Mouse (Mus musculus): ENCODE measurements at regions not wholly inside any gene's neighbourhood (a gene's known extent, or its start where the extent isn't known, plus 50 kb on each side); places are given as distances from the start of the nearest gene placed in this dataset.

- no peak overlapping the region for H3K27ac ChIP-seq
- H3K9ac ChIP-seq, result no peak overlapping the region
- 88% methylated on average over 4 of the region's 4 CpGs for WGBS
- H3K4me3 ChIP-seq, result no peak overlapping the region
- no peaks in the 10 kb centered on the region for H3K36me3 ChIP-seq (replicated peaks)
- no peaks in the 10 kb centered on the region for H3K9me3 ChIP-seq
- no peak overlapping the region for H3K4me2 ChIP-seq
- H3K4me1 ChIP-seq, result peaks cover 19% of the 10 kb centered on the region
- no peaks in the 10 kb centered on the region for H3K27me3 ChIP-seq (replicated peaks)
- ATAC-seq (replicated peaks), result no peak
Observed at GRCm38 (mm10) chr15:72207589-72207988, 1626.8 kb upstream of the Gm6569 start.

GRCm38 (mm10) chr15:72208076-72208475, 1626.3 kb upstream of the Gm6569 start:
- no peak for ATAC-seq (replicated peaks)

GRCm38 (mm10) chr15:72208973-72209372, 1625.4 kb upstream of the Gm6569 start:
- Histone ChIP-seq H3K36me3 (replicated peaks) (no peaks in the 10 kb centered on the region), H3K27me3 (replicated peaks) (no peaks in the 10 kb centered on the region), H3K4me1 (peaks cover 19% of the 10 kb centered on the region), H3K9me3 (no peaks in the 10 kb centered on the region), H3K27ac (no peak overlapping the region), H3K4me3 (no peak overlapping the region), H3K4me2 (no peak overlapping the region), H3K9ac (no peak overlapping the region)
- ATAC-seq (replicated peaks), result no peak
- 90% methylated on average over 7 of the region's 7 CpGs for WGBS

More at GRCm38 (mm10) chr15:72208076-72208475, 1626.3 kb upstream of the Gm6569 start:
- Histone ChIP-seq H3K9ac (no peak overlapping the region), H3K4me2 (no peak overlapping the region), H3K9me3 (no peaks in the 10 kb centered on the region), H3K36me3 (replicated peaks) (no peaks in the 10 kb centered on the region), H3K4me3 (no peak overlapping the region), H3K27ac (no peak overlapping the region), H3K4me1 (peaks cover 19% of the 10 kb centered on the region), H3K27me3 (replicated peaks) (no peaks in the 10 kb centered on the region)
- 73% methylated on average over 4 of the region's 4 CpGs for WGBS

- ATAC-seq (replicated peaks), result no peak
- H3K4me1 ChIP-seq, result no peaks in the 10 kb centered on the region
- no peaks in the 10 kb centered on the region for H3K27me3 ChIP-seq (replicated peaks)
- no peak overlapping the region for H3K4me3 ChIP-seq
- H3K27ac ChIP-seq, result no peak overlapping the region
- H3K9ac ChIP-seq, result no peak overlapping the region
- no peak overlapping the region for H3K4me2 ChIP-seq
- no peaks in the 10 kb centered on the region for H3K9me3 ChIP-seq
- no peaks in the 10 kb centered on the region for H3K36me3 ChIP-seq (replicated peaks)
- WGBS, result 78% methylated on average over 5 of the region's 5 CpGs
Observed at GRCm38 (mm10) chr15:72217731-72218130, 1616.6 kb upstream of the Gm6569 start.

- Histone ChIP-seq H3K27me3 (replicated peaks) (no peaks in the 10 kb centered on the region), H3K4me1 (no peaks in the 10 kb centered on the region), H3K9me3 (no peaks in the 10 kb centered on the region), H3K4me3 (no peak overlapping the region), H3K27ac (no peak overlapping the region), H3K9ac (no peak overlapping the region), H3K36me3 (replicated peaks) (no peaks in the 10 kb centered on the region), H3K4me2 (no peak overlapping the region)
- 70% methylated on average over 7 of the region's 7 CpGs for WGBS
- no peak for ATAC-seq (replicated peaks)
Observed at GRCm38 (mm10) chr15:72219985-72220384, 1614.4 kb upstream of the Gm6569 start.

- no peaks in the 10 kb centered on the region for H3K36me3 ChIP-seq (replicated peaks)
- H3K27me3 ChIP-seq (replicated peaks), result no peaks in the 10 kb centered on the region
- no peaks in the 10 kb centered on the region for H3K4me1 ChIP-seq
- no peak overlapping the region for H3K4me3 ChIP-seq
- H3K27ac ChIP-seq, result no peak overlapping the region
- no peak overlapping the region for H3K9ac ChIP-seq
- H3K4me2 ChIP-seq, result no peak overlapping the region
- WGBS, result 87% methylated on average over 6 of the region's 6 CpGs
- no peak for ATAC-seq (replicated peaks)
- H3K9me3 ChIP-seq, result no peaks in the 10 kb centered on the region
Observed at GRCm38 (mm10) chr15:72220786-72221185, 1613.6 kb upstream of the Gm6569 start.

- no peak overlapping the region for H3K4me3 ChIP-seq
- no peak for ATAC-seq (replicated peaks)
- H3K9ac ChIP-seq, result no peak overlapping the region
- 45% methylated on average over 2 of the region's 2 CpGs for WGBS
- no peaks in the 10 kb centered on the region for H3K27me3 ChIP-seq (replicated peaks)
- no peak overlapping the region for H3K4me2 ChIP-seq
- H3K9me3 ChIP-seq, result no peaks in the 10 kb centered on the region
- no peaks in the 10 kb centered on the region for H3K36me3 ChIP-seq (replicated peaks)
- no peak overlapping the region for H3K27ac ChIP-seq
- H3K4me1 ChIP-seq, result no peaks in the 10 kb centered on the region
Observed at GRCm38 (mm10) chr15:72232355-72232754, 1602.0 kb upstream of the Gm6569 start.

GRCm38 (mm10) chr15:72264619-72265018, 1569.7 kb upstream of the Gm6569 start:
- no peak overlapping the region for H3K9ac ChIP-seq
- H3K4me1 ChIP-seq, result no peaks in the 10 kb centered on the region
- WGBS, result 70% methylated on average over 3 of the region's 3 CpGs
- H3K27me3 ChIP-seq (replicated peaks), result no peaks in the 10 kb centered on the region
- no peaks in the 10 kb centered on the region for H3K36me3 ChIP-seq (replicated peaks)
- no peak overlapping the region for H3K4me2 ChIP-seq
- H3K9me3 ChIP-seq, result no peaks in the 10 kb centered on the region
- no peak overlapping the region for H3K4me3 ChIP-seq
- H3K27ac ChIP-seq, result no peak overlapping the region
- no peak for ATAC-seq (replicated peaks)

GRCm38 (mm10) chr15:72283846-72284245, 1550.5 kb upstream of the Gm6569 start:
- H3K27me3 ChIP-seq (replicated peaks), result no peaks in the 10 kb centered on the region
- no peaks in the 10 kb centered on the region; the same call in 1 of the 2 replicates for H3K9me3 ChIP-seq
- no peak overlapping the region for H3K9ac ChIP-seq
- WGBS, result 30% methylated on average over 1 of the region's 1 CpGs
- no peak overlapping the region for H3K27ac ChIP-seq
- no peaks in the 10 kb centered on the region for H3K36me3 ChIP-seq (replicated peaks)
- H3K4me3 ChIP-seq, result no peak overlapping the region
- H3K4me1 ChIP-seq, result no peaks in the 10 kb centered on the region
- no peak overlapping the region for H3K4me2 ChIP-seq
- no peak for ATAC-seq (replicated peaks)

GRCm38 (mm10) chr15:72296648-72297047, 1537.7 kb upstream of the Gm6569 start:
- ATAC-seq (replicated peaks), result no peak
- Histone ChIP-seq H3K27ac (no peak overlapping the region), H3K9me3 (no peaks in the 10 kb centered on the region), H3K4me1 (no peaks in the 10 kb centered on the region), H3K27me3 (replicated peaks) (no peaks in the 10 kb centered on the region), H3K4me3 (no peak overlapping the region), H3K36me3 (replicated peaks) (no peaks in the 10 kb centered on the region), H3K4me2 (no peak overlapping the region), H3K9ac (no peak overlapping the region)
- 78% methylated on average over 2 of the region's 2 CpGs for WGBS

- Histone ChIP-seq H3K27ac (no peak overlapping the region), H3K4me3 (no peak overlapping the region), H3K27me3 (replicated peaks) (no peaks in the 10 kb centered on the region), H3K36me3 (replicated peaks) (no peaks in the 10 kb centered on the region), H3K4me1 (no peaks in the 10 kb centered on the region), H3K4me2 (no peak overlapping the region), H3K9me3 (no peaks in the 10 kb centered on the region), H3K9ac (no peak overlapping the region)
- WGBS, result 85% methylated on average over 5 of the region's 5 CpGs
- no peak for ATAC-seq (replicated peaks)
Observed at GRCm38 (mm10) chr15:72312417-72312816, 1521.9 kb upstream of the Gm6569 start.

- no peak for ATAC-seq (replicated peaks)
- 85% methylated on average over 5 of the region's 5 CpGs for WGBS
- Histone ChIP-seq H3K27me3 (replicated peaks) (no peaks in the 10 kb centered on the region), H3K4me1 (no peaks in the 10 kb centered on the region), H3K9ac (no peak overlapping the region), H3K27ac (no peak overlapping the region), H3K4me2 (no peak overlapping the region), H3K36me3 (replicated peaks) (no peaks in the 10 kb centered on the region), H3K9me3 (no peaks in the 10 kb centered on the region), H3K4me3 (no peak overlapping the region)
Observed at GRCm38 (mm10) chr15:72321528-72321927, 1512.8 kb upstream of the Gm6569 start.

GRCm38 (mm10) chr15:72322127-72322526, 1512.2 kb upstream of the Gm6569 start:
- Histone ChIP-seq H3K9me3 (no peaks in the 10 kb centered on the region), H3K4me2 (no peak overlapping the region), H3K36me3 (replicated peaks) (no peaks in the 10 kb centered on the region), H3K27ac (no peak overlapping the region), H3K4me1 (no peaks in the 10 kb centered on the region), H3K9ac (no peak overlapping the region), H3K4me3 (no peak overlapping the region), H3K27me3 (replicated peaks) (no peaks in the 10 kb centered on the region)
- ATAC-seq (replicated peaks), result no peak
- WGBS, result 83% methylated on average over 3 of the region's 3 CpGs

GRCm38 (mm10) chr15:72323158-72323557, 1511.2 kb upstream of the Gm6569 start:
- H3K27ac ChIP-seq, result no peak overlapping the region
- H3K36me3 ChIP-seq (replicated peaks), result no peaks in the 10 kb centered on the region
- ATAC-seq (replicated peaks), result no peak
- H3K4me3 ChIP-seq, result no peak overlapping the region
- 87% methylated on average over 7 of the region's 7 CpGs for WGBS
- no peaks in the 10 kb centered on the region for H3K4me1 ChIP-seq
- no peak overlapping the region for H3K9ac ChIP-seq
- no peaks in the 10 kb centered on the region for H3K9me3 ChIP-seq
- no peak overlapping the region for H3K4me2 ChIP-seq
- no peaks in the 10 kb centered on the region for H3K27me3 ChIP-seq (replicated peaks)

All from midbrain, embryonic 15.5 days (tissue).